Mouse (Mus musculus) MEL (cell line): ENCODE measurements around the gene Abcc8. TPM values are rescaled to one million over a fixed set of nuclear protein-coding genes. Genes with fewer than 3 reads are reported as not detected.

Experiments used
- DNase-seq: peaks from one replicate; pipeline ENCODE4 v3.0.0; 2011; ENCODE audit warnings: low read depth, low spot score
- H3K27ac ChIP-seq: 2 replicates; pipeline ENCODE4 v1.5.1; 2012; ENCODE audit warnings: low read depth, mild to moderate bottlenecking, control low read depth, low read length, moderate library complexity; ENCODE audit not compliant: control insufficient read depth
- H3K27me3 ChIP-seq, 2 experiments: fragments of 150-350 bp in 1 of 2; sonication (generic) in 1 of 2; 2 replicates each; pipeline ENCODE4 v1.6.1; 2012; ENCODE audit warnings: low read length in 2 of 2, mild to moderate bottlenecking in 2 of 2, improper control_type of control experiment in 1 of 2, moderate library complexity in 1 of 2; ENCODE audit not compliant: insufficient read depth in 2 of 2, control insufficient read depth in 1 of 2
- H3K36me3 ChIP-seq, 2 experiments: 2 replicates each; pipeline ENCODE4 v1.6.1; 2012 to 2014; ENCODE audit warnings: low read length in 2 of 2, improper control_type of control experiment in 1 of 2, inconsistent platforms in 1 of 2, mild to moderate bottlenecking in 1 of 2; ENCODE audit not compliant: insufficient read depth in 2 of 2, control insufficient read depth in 1 of 2
- H3K4me1 ChIP-seq, 2 experiments: fragments of 150-350 bp in 1 of 2; sonication (generic) in 1 of 2; 2 replicates each; pipeline ENCODE4 v1.6.1; 2012; ENCODE audit warnings: low read length in 2 of 2, improper control_type of control experiment in 1 of 2, mild to moderate bottlenecking in 1 of 2; ENCODE audit not compliant: insufficient read depth in 2 of 2, control insufficient read depth in 1 of 2
- H3K4me3 ChIP-seq, 2 experiments: fragments of 150-350 bp in 1 of 2; sonication (generic) in 1 of 2; 2 replicates each; pipeline ENCODE4 v1.5.1; 2012; ENCODE audit warnings: low read depth in 2 of 2, low read length in 2 of 2, mild to moderate bottlenecking in 2 of 2, moderate library complexity in 2 of 2, control low read depth in 1 of 2, improper control_type of control experiment in 1 of 2; ENCODE audit not compliant: control insufficient read depth in 1 of 2, insufficient read depth in 1 of 2
- H3K79me2 ChIP-seq: 2 replicates; pipeline ENCODE4 v1.6.1; 2012; ENCODE audit warnings: mild to moderate bottlenecking, low read length, moderate library complexity; ENCODE audit not compliant: control insufficient read depth, poor library complexity, insufficient read depth
- H3K9ac ChIP-seq: 2 replicates; pipeline ENCODE4 v1.6.1; 2012; ENCODE audit warnings: low read depth, mild to moderate bottlenecking, control low read depth, low read length, moderate library complexity; ENCODE audit not compliant: control insufficient read depth, poor library complexity, severe bottlenecking
- H3K9me3 ChIP-seq: fragments of 150-350 bp; sonication (generic); replicated peaks from 2 replicates; pipeline ENCODE4 v1.6.1; 2012; ENCODE audit warnings: mild to moderate bottlenecking, low read length, improper control_type of control experiment, moderate library complexity; ENCODE audit not compliant: insufficient read depth
- BHLHE40 ChIP-seq: IDR thresholded peaks from 2 replicates; pipeline ENCODE4 v1.6.1; 2012; ENCODE audit warnings: low read depth, mild to moderate bottlenecking, inconsistent platforms, low read length, improper control_type of control experiment, borderline replicate concordance
- CTCF ChIP-seq, 3 experiments: IDR thresholded peaks in 2 of 3; conservative IDR thresholded peaks in 1 of 3; 2 replicates each; pipeline ENCODE4 v1.5.1; 2011 to 2012; ENCODE audit warnings: low read length in 3 of 3, low read depth in 2 of 3, mild to moderate bottlenecking in 2 of 3, improper control_type of control experiment in 1 of 3, inconsistent platforms in 1 of 3, mixed read lengths in 1 of 3, moderate library complexity in 1 of 3; ENCODE audit not compliant: control insufficient read depth in 1 of 3, insufficient read depth in 1 of 3, poor library complexity in 1 of 3, severe bottlenecking in 1 of 3
- ELF1 ChIP-seq: IDR thresholded peaks from 2 replicates; pipeline ENCODE4 v1.6.1; 2014; ENCODE audit warnings: low read depth, mild to moderate bottlenecking, inconsistent platforms, low read length, improper control_type of control experiment, moderate library complexity
- EP300 ChIP-seq, 2 experiments: IDR thresholded peaks; 2 replicates each; pipeline ENCODE4 v1.6.1; 2011; ENCODE audit warnings: improper control_type of control experiment in 2 of 2, low read length in 2 of 2, low read depth in 1 of 2, mild to moderate bottlenecking in 1 of 2
- GABPA ChIP-seq: IDR thresholded peaks from 2 replicates; pipeline ENCODE4 v1.6.1; 2012; ENCODE audit warnings: low read depth, mild to moderate bottlenecking, inconsistent platforms, low read length, improper control_type of control experiment, moderate library complexity
- HCFC1 ChIP-seq: IDR thresholded peaks from 2 replicates; pipeline ENCODE4 v1.6.1; 2012; ENCODE audit warnings: low read depth, mild to moderate bottlenecking, inconsistent platforms, low read length, improper control_type of control experiment, moderate library complexity
- MEF2A ChIP-seq: IDR thresholded peaks from 2 replicates; pipeline ENCODE4 v1.6.1; 2014; ENCODE audit warnings: low read depth, mild to moderate bottlenecking, inconsistent platforms, low read length, improper control_type of control experiment; ENCODE audit not compliant: poor library complexity, insufficient replicate concordance, severe bottlenecking; ENCODE audit errors: extremely low read depth
- MXI1 ChIP-seq: IDR thresholded peaks from 2 replicates; pipeline ENCODE4 v1.6.1; 2011; ENCODE audit warnings: mild to moderate bottlenecking, low read depth, low read length, improper control_type of control experiment
- MYB ChIP-seq: IDR thresholded peaks from 2 replicates; pipeline ENCODE4 v1.6.1; 2011; ENCODE audit warnings: mild to moderate bottlenecking, low read depth, low read length, improper control_type of control experiment
- NRF1 ChIP-seq: IDR thresholded peaks from 2 replicates; pipeline ENCODE4 v1.6.1; 2014; ENCODE audit warnings: low read depth, mild to moderate bottlenecking, inconsistent platforms, low read length, improper control_type of control experiment, moderate library complexity; ENCODE audit not compliant: poor library complexity, insufficient read depth, severe bottlenecking
- POLR2AphosphoS2 ChIP-seq: IDR thresholded peaks from 2 replicates; pipeline ENCODE4 v1.6.1; 2011; ENCODE audit warnings: low read length, improper control_type of control experiment
- RAD21 ChIP-seq: IDR thresholded peaks from 2 replicates; pipeline ENCODE4 v1.6.1; 2011; ENCODE audit warnings: mild to moderate bottlenecking, low read depth, low read length, improper control_type of control experiment
- RCOR1 ChIP-seq: IDR thresholded peaks from 2 replicates; pipeline ENCODE4 v1.6.1; 2012; ENCODE audit warnings: low read depth, mild to moderate bottlenecking, inconsistent platforms, low read length, improper control_type of control experiment
- TAL1 ChIP-seq: IDR thresholded peaks from 2 replicates; pipeline ENCODE4 v1.6.1; 2012; ENCODE audit warnings: mild to moderate bottlenecking, inconsistent platforms, low read length, moderate library complexity, mixed read lengths
- TBP ChIP-seq: IDR thresholded peaks from 2 replicates; pipeline ENCODE4 v1.8.0; 2011; ENCODE audit warnings: low read depth, low read length, improper control_type of control experiment
- UBTF ChIP-seq: IDR thresholded peaks from 2 replicates; pipeline ENCODE4 v1.6.1; 2012; ENCODE audit warnings: low read depth, mild to moderate bottlenecking, inconsistent platforms, low read length, improper control_type of control experiment, moderate library complexity, borderline replicate concordance; ENCODE audit not compliant: insufficient read depth
- USF2 ChIP-seq, 2 experiments: IDR thresholded peaks; 2 replicates each; pipeline ENCODE4 v1.6.1; 2011 to 2012; ENCODE audit warnings: improper control_type of control experiment in 2 of 2, low read length in 2 of 2, borderline replicate concordance in 1 of 2, inconsistent platforms in 1 of 2, low read depth in 1 of 2, mild to moderate bottlenecking in 1 of 2; ENCODE audit not compliant: insufficient read depth in 1 of 2
- ZC3H11A ChIP-seq: IDR thresholded peaks from 2 replicates; pipeline ENCODE4 v1.6.1; 2012; ENCODE audit warnings: low read depth, mild to moderate bottlenecking, inconsistent platforms, low read length, improper control_type of control experiment
- ZKSCAN1 ChIP-seq: IDR thresholded peaks from 2 replicates; pipeline ENCODE4 v1.6.1; 2012; ENCODE audit warnings: low read depth, mild to moderate bottlenecking, inconsistent platforms, low read length, improper control_type of control experiment, moderate library complexity
- ZMIZ1 ChIP-seq: IDR thresholded peaks from 2 replicates; pipeline ENCODE4 v1.6.1; 2012; ENCODE audit warnings: low read depth, mild to moderate bottlenecking, inconsistent platforms, low read length, improper control_type of control experiment, moderate library complexity
- polyA plus RNA-seq, 2 experiments: library from polyadenylated mRNA; stranded (reverse) in 1 of 2; unstranded in 1 of 2; fragments of >175 nt in 1 of 2; fragments of >200 nt in 1 of 2; gene quantifications; 2 replicates each; pipeline versions ENCODE4 v1.2.1 to v1.2.4; 2012; ENCODE audit warnings: low replicate concordance in 2 of 2, low read depth in 1 of 2; ENCODE audit not compliant: insufficient read length in 2 of 2, insufficient read depth in 1 of 2, missing spikeins in 1 of 2
- total RNA-seq: library from RNA; depleted of rRNA; stranded (reverse); fragments of 300-350 nt; gene quantifications from 2 replicates; pipeline ENCODE4 v1.2.3, GENCODE M21; 2012

Gene Abcc8
- total and polyA plus RNA-seq, 3 experiments, result not detected

DNA sequence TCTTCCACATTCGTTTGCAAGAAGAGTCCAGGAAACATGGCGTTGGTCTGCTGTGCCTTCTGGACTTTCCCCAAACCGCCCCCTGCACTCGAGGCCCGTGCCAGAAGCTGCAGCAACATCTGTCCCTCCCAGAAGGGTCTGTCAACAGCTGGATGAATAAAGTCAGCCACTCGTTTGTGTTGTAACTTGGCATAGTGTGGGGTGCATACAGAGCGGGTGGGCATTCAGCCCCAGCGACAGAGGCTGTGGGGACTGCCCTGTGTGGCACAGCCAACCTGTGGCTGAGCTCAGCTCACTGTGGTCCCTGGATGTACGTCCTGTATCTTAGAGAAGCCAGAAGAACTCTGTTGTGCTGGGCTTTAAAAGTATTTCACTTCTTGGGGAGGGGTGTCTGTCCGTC lies 95.8 kb downstream of the Abcc8 start:
- H3K79me2 ChIP-seq, result no peaks in the 10 kb centered on the region
- TF ChIP-seq ZKSCAN1, result no peak
- no peak for TF ChIP-seq RAD21
- no peak for TF ChIP-seq ZC3H11A
- TF ChIP-seq RCOR1, result no peak
- TF ChIP-seq CTCF (IDR thresholded peaks at IDR 0.05 in 2 of 3, conservative IDR thresholded peaks at IDR 0.05 in 1 of 3; ENCODE audit: control insufficient read depth in 1 of 3, insufficient read depth in 1 of 3, low read depth in 2 of 3, low read length in 3 of 3, poor library complexity in 1 of 3, severe bottlenecking in 1 of 3), result no peak
- TF ChIP-seq MYB, result no peak
- TF ChIP-seq ZMIZ1, result no peak
- no peak for TF ChIP-seq NRF1
- TF ChIP-seq MEF2A, result no peak
- TF ChIP-seq EP300 (IDR thresholded peaks at IDR 0.05; ENCODE audit: low read depth in 1 of 2, low read length in 2 of 2), result no peak
- no peak for TF ChIP-seq ELF1
- no peak for TF ChIP-seq USF2 (IDR thresholded peaks at IDR 0.05; ENCODE audit: borderline replicate concordance in 1 of 2, insufficient read depth in 1 of 2, low read depth in 1 of 2, low read length in 2 of 2)
- no peak for TF ChIP-seq POLR2AphosphoS2
- no peak for TF ChIP-seq BHLHE40
- no peak for TF ChIP-seq GABPA
- no peak for TF ChIP-seq MXI1
- TF ChIP-seq HCFC1, result no peak
- no peak for TF ChIP-seq TAL1
- TF ChIP-seq UBTF, result no peak
- H3K27ac ChIP-seq, result no peak overlapping the region
- no peak for DNase-seq
- peaks cover 0 to 7% of the 10 kb centered on the region in 2 experiments; a peak in 2 of 4 replicates for H3K36me3 ChIP-seq
- H3K4me1 ChIP-seq, result no peaks in the 10 kb centered on the region
- no peaks in the 10 kb centered on the region for H3K9me3 ChIP-seq
- H3K27me3 ChIP-seq, result no peaks in the 10 kb centered on the region
- no peak overlapping the region for H3K4me3 ChIP-seq
- H3K9ac ChIP-seq, result no peak overlapping the region

- no peak overlapping the region for H3K27ac ChIP-seq
- no peaks in the 10 kb centered on the region for H3K27me3 ChIP-seq
- TF ChIP-seq UBTF (no peak), TBP (no peak), ELF1 (no peak)
- TF ChIP-seq, all 39 proteins: peak for 0
- Histone ChIP-seq H3K36me3 (peaks cover 0 to 13% of the 10 kb centered on the region in 2 experiments; a peak in 2 of 4 replicates), H3K4me1 (no peaks in the 10 kb centered on the region), H3K79me2 (no peaks in the 10 kb centered on the region), H3K9me3 (no peaks in the 10 kb centered on the region), H3K9ac (no peak overlapping the region), H3K4me3 (no peak overlapping the region)
- no peak for DNase-seq
Observed at GRCm38 (mm10) chr7:46077675-46078074, 102.2 kb downstream of the Abcc8 start.
